13 mouse cellular contexts compared by ENCODE assay signal in the genomic region with DNA sequence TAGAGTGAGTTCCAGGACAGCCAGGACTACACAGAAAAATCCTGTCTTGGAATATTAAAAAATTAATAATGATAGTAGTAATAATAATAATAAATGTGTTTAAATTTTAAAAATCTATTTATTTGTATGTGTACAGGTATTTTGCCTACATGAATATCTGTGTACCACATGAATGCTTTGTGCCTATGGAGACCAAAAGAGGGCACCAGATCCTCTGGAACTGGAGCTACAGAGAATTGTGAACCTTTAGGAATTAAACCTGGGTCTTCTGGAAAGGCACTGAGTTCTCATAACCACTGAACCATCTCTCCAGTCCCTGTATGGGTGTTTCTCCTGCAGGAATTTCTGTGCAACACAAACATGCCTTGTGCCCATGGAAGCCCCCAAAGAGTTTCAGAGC. TPM values are rescaled to one million over a fixed set of nuclear protein-coding genes. Genes with fewer than 3 reads are reported as not detected.
DNase-seq lines count a peak whose midpoint lies in the region; ATAC-seq and TF ChIP-seq lines count a peak whose summit lies in the region.
"Had no signal": no experiment of that assay in that cellular context is flagged by ENCODE, and none has a peak within 500 bp of the region (broad histone marks: within the 10 kb centered on the region; RNA-seq: fewer than 3 reads in every experiment).

No protein-coding gene starts in this region.

- peak; percentile 39 for DNase-seq in hindbrain, postnatal 0 days (ENCODE audit: low spot score)
- no peak for DNase-seq in liver, postnatal 0 days
- DNase-seq in liver: no peak
- DNase-seq in 416B (ENCODE audit: low read depth): peak; percentile 44
- DNase-seq in NIH3T3 (ENCODE audit: low read depth): peak; percentile 77
- DNase-seq: adrenal gland, adult 8-10 months; cerebellum, adult 9-11 months; liver, embryonic 13.5 days had no signal

- no peak for ATAC-seq in hindbrain, postnatal 0 days
- ATAC-seq in hindbrain, embryonic 12.5 days (ENCODE audit: low FRiP score): no peak
- ATAC-seq in liver, postnatal 0 days: no peak
- ATAC-seq in megakaryocyte progenitor cell, adult 5-6 weeks (replicated peaks; ENCODE audit: poor library complexity): no peak

- peak; percentile 55 for TF ChIP-seq CTCF in hindbrain, postnatal 0 days (IDR thresholded peaks at IDR 0.05; ENCODE audit: low read depth)
- peak; percentile 28 for TF ChIP-seq CTCF in liver, postnatal 0 days (IDR thresholded peaks at IDR 0.05; ENCODE audit: low read depth)

- H3K9me3 ChIP-seq in hindbrain, postnatal 0 days (ENCODE audit: low read length): no peaks in the 10 kb centered on the region
- no peaks in the 10 kb centered on the region for H3K9me3 ChIP-seq in hindbrain, embryonic 12.5 days (replicated peaks)
- H3K9me3 ChIP-seq in liver, postnatal 0 days (ENCODE audit: low read length): no peaks in the 10 kb centered on the region
- H3K9me3 ChIP-seq: embryonic facial prominence, embryonic 13.5 days; forebrain, embryonic 10.5 days; liver, embryonic 13.5 days; neural tube, embryonic 15.5 days had no signal

- H3K9ac ChIP-seq in hindbrain, postnatal 0 days (replicated peaks; ENCODE audit: low read length): no peak overlapping the region
- H3K9ac ChIP-seq in hindbrain, embryonic 12.5 days: no peak overlapping the region
- no peak overlapping the region for H3K9ac ChIP-seq in liver, postnatal 0 days (replicated peaks)
- H3K9ac ChIP-seq: embryonic facial prominence, embryonic 13.5 days; liver, embryonic 13.5 days; neural tube, embryonic 15.5 days had no signal

- no peak overlapping the region for H3K4me3 ChIP-seq in hindbrain, postnatal 0 days (ENCODE audit: low read length)
- H3K4me3 ChIP-seq in hindbrain, embryonic 12.5 days: no peak overlapping the region
- no peak overlapping the region for H3K4me3 ChIP-seq in liver, postnatal 0 days (ENCODE audit: low read depth, low read length)
- H3K4me3 ChIP-seq: embryonic facial prominence, embryonic 13.5 days; forebrain, embryonic 10.5 days; liver, embryonic 13.5 days; neural tube, embryonic 15.5 days had no signal

- H3K36me3 ChIP-seq in hindbrain, postnatal 0 days (ENCODE audit: insufficient read depth, low read length): no peaks in the 10 kb centered on the region
- H3K36me3 ChIP-seq in hindbrain, embryonic 12.5 days: no peaks in the 10 kb centered on the region
- H3K36me3 ChIP-seq in liver, postnatal 0 days (replicated peaks; ENCODE audit: insufficient read depth, low read length): no peaks in the 10 kb centered on the region
- H3K36me3 ChIP-seq: embryonic facial prominence, embryonic 13.5 days; forebrain, embryonic 10.5 days; liver, embryonic 13.5 days; neural tube, embryonic 15.5 days had no signal

- no peaks in the 10 kb centered on the region for H3K27me3 ChIP-seq in hindbrain, postnatal 0 days (ENCODE audit: insufficient read depth, low read length)
- 0 out of 2 replicates have a peak, but pooled peaks cover 3% of the 10 kb centered on the region for H3K27me3 ChIP-seq in hindbrain, embryonic 12.5 days
- H3K27me3 ChIP-seq in liver, postnatal 0 days (ENCODE audit: insufficient read depth, low read length): no peaks in the 10 kb centered on the region
- H3K27me3 ChIP-seq: embryonic facial prominence, embryonic 13.5 days; liver, embryonic 13.5 days; neural tube, embryonic 15.5 days had no signal

- TF ChIP-seq EP300 in liver, postnatal 0 days (IDR thresholded peaks at IDR 0.05; ENCODE audit: low read depth): no peak

- H3K4me1 ChIP-seq in hindbrain, postnatal 0 days (ENCODE audit: insufficient read depth, low read length): no peaks in the 10 kb centered on the region
- 0 out of 2 replicates have a peak, but pooled peaks cover 3% of the 10 kb centered on the region for H3K4me1 ChIP-seq in hindbrain, embryonic 12.5 days
- H3K4me1 ChIP-seq in liver, postnatal 0 days (ENCODE audit: insufficient read depth): no peaks in the 10 kb centered on the region
- H3K4me1 ChIP-seq: forebrain, embryonic 10.5 days; liver, embryonic 13.5 days had no signal

- no peak overlapping the region for H3K4me2 ChIP-seq in hindbrain, postnatal 0 days (ENCODE audit: low read depth, low read length)
- H3K4me2 ChIP-seq in hindbrain, embryonic 12.5 days (replicated peaks): no peak overlapping the region
- no peak overlapping the region for H3K4me2 ChIP-seq in liver, postnatal 0 days (ENCODE audit: low read depth, low read length)
- H3K4me2 ChIP-seq: embryonic facial prominence, embryonic 13.5 days; liver, embryonic 13.5 days; neural tube, embryonic 15.5 days had no signal

- no peak overlapping the region for H3K27ac ChIP-seq in hindbrain, postnatal 0 days
- no peak overlapping the region for H3K27ac ChIP-seq in hindbrain, embryonic 12.5 days
- H3K27ac ChIP-seq in liver, postnatal 0 days (ENCODE audit: low read depth): no peak overlapping the region
- H3K27ac ChIP-seq: embryonic facial prominence, embryonic 13.5 days; forebrain, embryonic 10.5 days; liver, embryonic 13.5 days; neural tube, embryonic 15.5 days had no signal

RNA-seq across cellular contexts. Expression of gene Slc1a7, which starts 15.3 kb away (rescaled TPM):
- total RNA-seq in hindbrain, postnatal 0 days (2014; rRNA removed): 0.25 TPM in 1 of 2 replicates, not detected in the other
- 0.05 and 0.09 TPM in 2 replicates for polyA plus RNA-seq in hindbrain, postnatal 0 days (2015; fragmentation: Nextera tagmentation; extraction: Ambion mirVana)
- polyA plus RNA-seq in hindbrain, embryonic 12.5 days (2016; fragmentation: Nextera tagmentation; extraction: Ambion mirVana): 0.08 TPM in 1 of 2 replicates, not detected in the other
- polyA plus RNA-seq in liver, postnatal 0 days (2015; fragmentation: Nextera tagmentation; extraction: Ambion mirVana): 0.04 TPM in 1 of 2 replicates, not detected in the other
- total RNA-seq in megakaryocyte progenitor cell, adult 5-6 weeks (2015): not detected in 2 replicates
- total RNA-seq in megakaryocyte progenitor cell, adult 5-6 weeks (2017): not detected in 2 replicates
- polyA plus RNA-seq: embryonic facial prominence, embryonic 13.5 days; liver, embryonic 13.5 days; neural tube, embryonic 15.5 days had no signal

RNA-seq across cellular contexts. Expression of gene Cpt2, which starts 29.4 kb away (rescaled TPM):
- 17.4 and 19.2 TPM in 2 replicates for total RNA-seq in hindbrain, postnatal 0 days (2014; rRNA removed)
- 13.8 TPM in 2 replicates for polyA plus RNA-seq in hindbrain, postnatal 0 days (2015; fragmentation: Nextera tagmentation; extraction: Ambion mirVana)
- polyA plus RNA-seq in hindbrain, embryonic 12.5 days (2016; fragmentation: Nextera tagmentation; extraction: Ambion mirVana): 26.5 and 28.1 TPM in 2 replicates
- polyA plus RNA-seq in liver, postnatal 0 days (2015; fragmentation: Nextera tagmentation; extraction: Ambion mirVana): 99.3 and 100 TPM in 2 replicates
- 20.9 and 22.2 TPM in 2 replicates for total RNA-seq in megakaryocyte progenitor cell, adult 5-6 weeks (2015)
- 19.0 and 19.7 TPM in 2 replicates for total RNA-seq in megakaryocyte progenitor cell, adult 5-6 weeks (2017)

Comparison
In these comparisons a context has a peak if more than half of its experiments do, and no peak if none do; other contexts are left out.
1. DNase-seq: peak in hindbrain, postnatal 0 days (single experiment), 416B (single experiment) and NIH3T3 (single experiment); none in liver, postnatal 0 days (single experiment) and liver (single experiment).